Mouse (Mus musculus): ENCODE measurements around the gene Wdr13. TPM values are rescaled to one million over a fixed set of nuclear protein-coding genes. Genes with fewer than 3 reads are reported as not detected.
A peak's percentile ranks its signal among the peaks of the same experiment; 100 is the strongest.

Gene Wdr13
- total and polyA plus RNA-seq, 3 experiments: 29.6 to 46.8 TPM; not detected in 1

GRCm38 (mm10) chrX:8102213-8102668 lies 30.5 kb downstream of the Wdr13 start (continued):
- TF ChIP-seq CTCF (IDR thresholded peaks at IDR 0.05 in 2 of 3, conservative IDR thresholded peaks at IDR 0.05 in 1 of 3; ENCODE audit: control insufficient read depth in 1 of 3, insufficient read depth in 1 of 3, low read depth in 2 of 3, low read length in 3 of 3, poor library complexity in 1 of 3, severe bottlenecking in 1 of 3): no peak
- TF ChIP-seq USF1 (IDR thresholded peaks at IDR 0.05; ENCODE audit: low read depth, low read length): no peak

GRCm38 (mm10) chrX:8101017-8101416 lies 31.7 kb downstream of the Wdr13 start:
- Histone ChIP-seq H3K9me3 (replicated peaks; ENCODE audit: insufficient read depth, low read length) (no peaks in the 10 kb centered on the region), H3K27ac (ENCODE audit: control insufficient read depth, low read depth, low read length) (peak overlapping the region; percentile 81; the same call in 1 of the 2 replicates), H3K36me3 (ENCODE audit: control insufficient read depth in 1 of 2, insufficient read depth in 2 of 2, low read length in 2 of 2) (peaks cover 0 to 29% of the 10 kb centered on the region in 2 experiments; a peak in 2 of 4 replicates), H3K27me3 (ENCODE audit: control insufficient read depth in 1 of 2, insufficient read depth in 2 of 2, low read length in 2 of 2) (no peaks in the 10 kb centered on the region), H3K79me2 (ENCODE audit: control insufficient read depth, insufficient read depth, low read length, poor library complexity) (peaks cover 2% of the 10 kb centered on the region; the same call in 1 of the 2 replicates), H3K4me1 (ENCODE audit: control insufficient read depth in 1 of 2, insufficient read depth in 2 of 2, low read length in 2 of 2) (peaks cover 4 to 30% of the 10 kb centered on the region in 2 experiments; a peak in 3 of 4 replicates), H3K4me3 (ENCODE audit: control insufficient read depth in 1 of 2, insufficient read depth in 1 of 2, low read depth in 2 of 2, low read length in 2 of 2) (no peak overlapping the region), H3K9ac (ENCODE audit: control insufficient read depth, low read depth, low read length, poor library complexity, severe bottlenecking) (no peak overlapping the region)
- no peak for DNase-seq (ENCODE audit: low read depth, low spot score)
- peak; percentile 37 for TF ChIP-seq SMC3 (IDR thresholded peaks at IDR 0.05; ENCODE audit: low read depth, low read length)
- no peak for TF ChIP-seq MAX (IDR thresholded peaks at IDR 0.05; ENCODE audit: low read length)
- TF ChIP-seq MEF2A (IDR thresholded peaks at IDR 0.05; ENCODE audit: extremely low read depth, insufficient replicate concordance, low read depth, low read length, poor library complexity, severe bottlenecking): no peak
- TF ChIP-seq RAD21 (IDR thresholded peaks at IDR 0.05; ENCODE audit: low read depth, low read length): peak; percentile 61
- TF ChIP-seq SIN3A (IDR thresholded peaks at IDR 0.05; ENCODE audit: low read length): 0 out of 2 replicates have a peak, but pooled peaks have one; percentile 35
- peak; percentile 60; the same call in 1 of the 2 replicates for TF ChIP-seq ZNF384 (IDR thresholded peaks at IDR 0.05; ENCODE audit: low read depth, low read length)
- TF ChIP-seq CTCF (IDR thresholded peaks at IDR 0.05 in 2 of 3, conservative IDR thresholded peaks at IDR 0.05 in 1 of 3; ENCODE audit: control insufficient read depth in 1 of 3, insufficient read depth in 1 of 3, low read depth in 2 of 3, low read length in 3 of 3, poor library complexity in 1 of 3, severe bottlenecking in 1 of 3): peak; percentile 22 to 56 (median 40); a peak in 5 of 6 replicates
- TF ChIP-seq ZMIZ1 (IDR thresholded peaks at IDR 0.05; ENCODE audit: low read depth, low read length): no peak
- TF ChIP-seq ZC3H11A (IDR thresholded peaks at IDR 0.05; ENCODE audit: low read depth, low read length): peak; percentile 25
- TF ChIP-seq TCF12 (IDR thresholded peaks at IDR 0.05; ENCODE audit: low read depth, low read length): no peak

DNA sequence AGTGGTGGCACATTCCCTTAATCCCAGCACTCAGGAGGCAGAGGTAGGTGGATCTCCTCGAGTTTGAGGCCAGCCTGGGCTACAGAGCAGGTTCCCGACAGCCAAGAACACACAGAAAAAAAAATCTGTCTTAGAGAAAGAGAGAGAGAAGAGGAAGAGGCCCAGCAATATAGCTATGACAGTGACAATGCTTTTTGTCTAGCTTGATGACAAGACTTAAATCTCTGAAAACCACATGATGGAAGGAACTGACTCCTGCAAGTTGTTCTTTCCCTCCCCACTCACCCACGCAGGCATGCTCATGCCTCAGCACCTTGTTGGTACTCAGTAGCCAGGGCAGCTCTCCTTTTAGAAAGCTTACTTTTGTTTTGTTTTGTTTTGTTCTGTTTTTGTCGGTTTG lies 33.3 kb downstream of the Wdr13 start:
- Histone ChIP-seq H3K27me3 (ENCODE audit: control insufficient read depth in 1 of 2, insufficient read depth in 2 of 2, low read length in 2 of 2) (no peaks in the 10 kb centered on the region), H3K9ac (ENCODE audit: control insufficient read depth, low read depth, low read length, poor library complexity, severe bottlenecking) (no peak overlapping the region), H3K4me3 (ENCODE audit: control insufficient read depth in 1 of 2, insufficient read depth in 1 of 2, low read depth in 2 of 2, low read length in 2 of 2) (no peak overlapping the region), H3K79me2 (ENCODE audit: control insufficient read depth, insufficient read depth, low read length, poor library complexity) (peaks cover 2% of the 10 kb centered on the region; the same call in 1 of the 2 replicates), H3K9me3 (replicated peaks; ENCODE audit: insufficient read depth, low read length) (no peaks in the 10 kb centered on the region), H3K4me1 (ENCODE audit: control insufficient read depth in 1 of 2, insufficient read depth in 2 of 2, low read length in 2 of 2) (peaks cover 4 to 30% of the 10 kb centered on the region in 2 experiments; a peak in 3 of 4 replicates), H3K36me3 (ENCODE audit: control insufficient read depth in 1 of 2, insufficient read depth in 2 of 2, low read length in 2 of 2) (peaks cover 0 to 29% of the 10 kb centered on the region in 2 experiments; a peak in 2 of 4 replicates), H3K27ac (ENCODE audit: control insufficient read depth, low read depth, low read length) (peak overlapping the region; percentile 28)
- peak; percentile 77 for DNase-seq (ENCODE audit: low read depth, low spot score)
- TF ChIP-seq MEF2A (IDR thresholded peaks at IDR 0.05; ENCODE audit: extremely low read depth, insufficient replicate concordance, low read depth, low read length, poor library complexity, severe bottlenecking) (no peak), UBTF (IDR thresholded peaks at IDR 0.05; ENCODE audit: borderline replicate concordance, insufficient read depth, low read depth, low read length) (no peak), SIN3A (IDR thresholded peaks at IDR 0.05; ENCODE audit: low read length) (no peak), ZMIZ1 (IDR thresholded peaks at IDR 0.05; ENCODE audit: low read depth, low read length) (no peak), TAL1 (IDR thresholded peaks at IDR 0.05; ENCODE audit: low read length) (peak; percentile 22), RCOR1 (IDR thresholded peaks at IDR 0.05; ENCODE audit: low read depth, low read length) (peak; percentile 97), JUND (IDR thresholded peaks at IDR 0.05; ENCODE audit: low read depth, low read length) (no peak), MYC (IDR thresholded peaks at IDR 0.05; ENCODE audit: low read depth, low read length) (0 out of 2 replicates have a peak, but pooled peaks have one; percentile 41), RAD21 (IDR thresholded peaks at IDR 0.05; ENCODE audit: low read depth, low read length) (no peak), KAT2A (conservative IDR thresholded peaks at IDR 0.05; ENCODE audit: low read depth, low read length) (no peak), USF2 (IDR thresholded peaks at IDR 0.05; ENCODE audit: borderline replicate concordance in 1 of 2, insufficient read depth in 1 of 2, low read depth in 1 of 2, low read length in 2 of 2) (no peak), SMC3 (IDR thresholded peaks at IDR 0.05; ENCODE audit: low read depth, low read length) (no peak), NRF1 (IDR thresholded peaks at IDR 0.05; ENCODE audit: insufficient read depth, low read depth, low read length, poor library complexity, severe bottlenecking) (no peak), POLR2A (IDR thresholded peaks at IDR 0.05; ENCODE audit: control insufficient read depth in 1 of 2, insufficient read depth in 1 of 2, low read depth in 1 of 2, low read length in 2 of 2, poor library complexity in 1 of 2) (no peak), E2F4 (IDR thresholded peaks at IDR 0.05; ENCODE audit: borderline replicate concordance, low read depth, low read length) (no peak), ELF1 (IDR thresholded peaks at IDR 0.05; ENCODE audit: low read depth, low read length) (no peak), CHD2 (IDR thresholded peaks at IDR 0.05; ENCODE audit: low read length) (no peak), MYB (IDR thresholded peaks at IDR 0.05; ENCODE audit: low read depth, low read length) (no peak), GATA1 (IDR thresholded peaks at IDR 0.05; ENCODE audit: low read depth, low read length) (no peak), MAFK (IDR thresholded peaks at IDR 0.05; ENCODE audit: borderline replicate concordance, low read depth, low read length) (no peak), BHLHE40 (IDR thresholded peaks at IDR 0.05; ENCODE audit: borderline replicate concordance, low read depth, low read length) (no peak)

All from MEL (cell line).